8 mouse cellular contexts compared by ENCODE assay signal in the genomic region with DNA sequence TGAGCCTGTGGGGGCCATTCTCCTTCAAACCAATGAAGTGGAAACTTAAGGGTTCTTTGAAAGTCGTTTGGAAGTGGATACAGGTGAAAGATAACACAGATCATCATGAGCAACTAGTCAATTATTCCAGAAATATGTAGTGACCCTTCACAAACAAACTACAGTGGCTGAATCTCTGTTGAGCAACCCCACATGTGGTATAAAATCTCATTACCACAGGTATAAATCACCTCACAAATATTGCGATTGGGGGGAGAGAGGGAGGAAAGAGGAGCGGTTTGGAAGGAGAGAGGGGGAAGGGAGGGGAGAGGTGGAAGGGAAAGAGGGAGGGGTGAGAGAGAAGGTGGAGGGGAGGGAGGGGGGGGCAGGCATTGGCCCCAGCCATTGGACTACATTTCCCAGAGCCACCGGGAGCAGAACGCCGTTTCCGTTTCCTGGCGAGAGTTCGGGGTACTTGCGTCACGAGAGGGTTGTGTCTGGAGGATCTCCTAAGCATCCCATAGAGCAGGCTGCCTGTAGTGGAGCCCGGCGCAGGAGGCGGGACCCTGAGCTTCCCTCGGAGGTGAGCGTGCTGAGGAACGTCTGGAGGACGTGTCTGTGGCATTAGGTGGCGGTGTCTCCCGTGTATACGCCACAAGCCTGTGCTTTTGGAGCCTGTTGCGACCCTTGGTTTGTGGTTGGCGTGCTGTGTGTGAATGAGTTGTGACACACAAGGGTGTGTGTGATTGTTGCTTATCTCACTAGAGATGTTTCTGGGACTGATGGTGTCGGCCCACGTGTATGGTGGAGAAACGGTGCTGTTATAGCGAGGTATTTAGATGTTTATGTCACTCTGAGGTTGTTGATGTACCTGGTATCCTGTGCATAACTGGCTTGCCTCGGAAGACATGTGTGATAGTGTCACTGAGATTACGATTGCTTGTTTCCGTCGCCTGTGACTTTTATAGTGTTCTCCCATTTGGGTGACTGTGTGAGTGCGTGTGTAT. TPM values are rescaled to one million over a fixed set of nuclear protein-coding genes. Genes with fewer than 3 reads are reported as not detected.
A peak's percentile ranks its signal among the peaks of the same experiment; 100 is the strongest.
DNase-seq lines count a peak whose midpoint lies in the region; ATAC-seq and TF ChIP-seq lines count a peak whose summit lies in the region.

Gene Zfp420, plus strand, starts transcription at position 448 of the 986 bp plus-strand sequence.

- peaks cover 18% of the 10 kb centered on the region for H3K4me1 ChIP-seq in G1E (ENCODE audit: insufficient read depth, low read depth, low read length)
- H3K4me1 ChIP-seq in lung, embryonic 16.5 days (replicated peaks; ENCODE audit: control insufficient read depth, insufficient read depth, low read length), result peaks cover 5% of the 10 kb centered on the region

- 3% methylated on average over 32 of the region's 32 CpGs for WGBS in lung, embryonic 16.5 days

- peak; percentile 79 for DNase-seq in G1E (ENCODE audit: low spot score)
- peak; percentile 92 to 98 for DNase-seq in cerebellum, adult 18-20 months
- peak; percentile 88 for DNase-seq in forelimb bud, embryonic 11.5 days (ENCODE audit: low read depth, low spot score)
- DNase-seq in layer of hippocampus, adult 9-10 months (ENCODE audit: low spot score), result peak; percentile 56
- DNase-seq in ovary, postnatal 10 days (ENCODE audit: low spot score), result peak; percentile 48
- peak; percentile 83 to 84 for DNase-seq in thymus, postnatal 10 days (ENCODE audit: low spot score in 2 of 2)

- ATAC-seq in G1E (ENCODE audit: extremely low read depth, insufficient number of reproducible peaks, low FRiP score, poor library complexity, severe bottlenecking), result peak; percentile 97
- peak; percentile 99 for ATAC-seq in hematopoietic stem cell, adult 5-6 weeks (replicated peaks in 1 of 2; ENCODE audit: insufficient read depth in 1 of 2, low FRiP score in 2 of 2, low TSS enrichment in 1 of 2, low read depth in 1 of 2, poor library complexity in 2 of 2, severe bottlenecking in 2 of 2)
- peak; percentile 98 for ATAC-seq in lung, embryonic 16.5 days (ENCODE audit: low read depth)

- H3K36me3 ChIP-seq in G1E (replicated peaks), result peaks cover 15% of the 10 kb centered on the region
- peaks cover 4% of the 10 kb centered on the region; the same call in 1 of the 2 replicates for H3K36me3 ChIP-seq in lung, embryonic 16.5 days (ENCODE audit: control insufficient read depth, insufficient read depth, low read length)

- no peak within 1 kb of the TSS for H3K27ac ChIP-seq in lung, embryonic 16.5 days (ENCODE audit: low read length)

- peak within 1 kb of the TSS; percentile 75 for H3K9ac ChIP-seq in lung, embryonic 16.5 days (ENCODE audit: low read length)

- H3K27me3 ChIP-seq in G1E (ENCODE audit: insufficient read depth, low read length), result no peaks in the 10 kb centered on the region
- H3K27me3 ChIP-seq in lung, embryonic 16.5 days (ENCODE audit: control insufficient read depth, insufficient read depth, low read depth, low read length), result no peaks in the 10 kb centered on the region

- peak within 1 kb of the TSS; percentile 91 for H3K4me2 ChIP-seq in lung, embryonic 16.5 days (ENCODE audit: low read depth, low read length)

- no peaks in the 10 kb centered on the region for H3K9me3 ChIP-seq in G1E (replicated peaks)
- peaks cover 4% of the 10 kb centered on the region; the same call in 1 of the 2 replicates for H3K9me3 ChIP-seq in lung, embryonic 16.5 days (ENCODE audit: control insufficient read depth, low read length)

- H3K4me3 ChIP-seq in G1E (ENCODE audit: low read depth, low read length), result peak within 1 kb of the TSS; percentile 74
- H3K4me3 ChIP-seq in lung, embryonic 16.5 days (ENCODE audit: low read length), result peak within 1 kb of the TSS; percentile 76

- TF ChIP-seq CTCF in G1E (IDR thresholded peaks at IDR 0.05; ENCODE audit: low read depth, low read length), result no peak

RNA-seq across cellular contexts. Expression of gene Zfp420, which starts in this region (rescaled TPM):
- total RNA-seq in G1E (2014; fragmentation: Nextera tagmentation) (8.8 and 11.3 TPM in 2 replicates), G1E (2017) (4.5 and 5.2 TPM in 2 replicates)
- polyA plus RNA-seq in G1E (2012), result 0.24 and 0.36 TPM in 2 replicates
- 2.6 and 6.1 TPM in 2 replicates for total RNA-seq in hematopoietic stem cell, adult 5-6 weeks (2017)
- polyA plus RNA-seq in lung, embryonic 16.5 days (2015; fragmentation: Nextera tagmentation; extraction: Ambion mirVana), result 6.7 and 8.2 TPM in 2 replicates
